In genomic region chr17:34950514-34951455, GRCm38 (mm10) we compare ENCODE assay signal across 8 mouse cellular contexts. TPM values are rescaled to one million over a fixed set of nuclear protein-coding genes. Genes with fewer than 3 reads are reported as not detected.
DNase-seq lines count a peak whose midpoint lies in the region; ATAC-seq and TF ChIP-seq lines count a peak whose summit lies in the region.

No protein-coding gene starts in this region.

- WGBS in forebrain, embryonic 16.5 days, result 18% methylated on average over 10 of the region's 10 CpGs
- WGBS in macrophage (ENCODE audit: missing documents), result 44% methylated on average over 10 of the region's 10 CpGs

- H3K27me3 ChIP-seq in forebrain, embryonic 16.5 days (replicated peaks; ENCODE audit: control insufficient read depth, insufficient read depth, low read length), result no peaks in the 10 kb centered on the region

- H3K36me3 ChIP-seq in ES-E14 (ENCODE audit: control insufficient read depth, insufficient read depth, low read length, poor library complexity, severe bottlenecking) (peaks cover 27% of the 10 kb centered on the region), macrophage (ENCODE audit: inconsistent target) (peaks cover 12% of the 10 kb centered on the region; the same call in 1 of the 2 replicates)
- H3K36me3 ChIP-seq in forebrain, embryonic 16.5 days (ENCODE audit: control insufficient read depth, insufficient read depth), result peaks cover 10% of the 10 kb centered on the region

- H3K79me2 ChIP-seq in macrophage (ENCODE audit: inconsistent target), result peaks cover 13% of the 10 kb centered on the region

- peak overlapping the region; percentile 95; the same call in 1 of the 2 replicates for H3K27ac ChIP-seq in gastrocnemius, adult 2 months
- H3K27ac ChIP-seq in ES-E14 (ENCODE audit: insufficient read depth, low read depth, low read length, poor library complexity, severe bottlenecking), result peak overlapping the region; percentile 96
- H3K27ac ChIP-seq in forebrain, embryonic 16.5 days (ENCODE audit: low read length), result peak overlapping the region; percentile 92
- peak overlapping the region; percentile 81; the same call in 1 of the 2 replicates for H3K27ac ChIP-seq in macrophage

- no peaks in the 10 kb centered on the region for H3K9me3 ChIP-seq in ES-E14 (ENCODE audit: control insufficient read depth, insufficient read depth, low read depth, low read length)
- no peaks in the 10 kb centered on the region for H3K9me3 ChIP-seq in forebrain, embryonic 16.5 days (ENCODE audit: control insufficient read depth, low read length)

- intact Hi-C loops in gastrocnemius, adult 2 months (cut with DNase I), result loop anchor here (2.0 kb wide), 1 partner anchor 20 kb away; the partner anchor contains the start of gene Neu1
- intact Hi-C loops in gastrocnemius, postnatal 36 days (cut with DNase I), result no loop called here

- TF ChIP-seq CTCF in gastrocnemius, adult 2 months (IDR thresholded peaks at IDR 0.05), result peak; percentile 27; the same call in 1 of the 2 replicates

- peak overlapping the region; percentile 100 for H3K9ac ChIP-seq in ES-E14 (ENCODE audit: insufficient read depth, low read depth, low read length, poor library complexity, severe bottlenecking)
- peak overlapping the region; percentile 100 for H3K9ac ChIP-seq in forebrain, embryonic 16.5 days (replicated peaks; ENCODE audit: low read depth, low read length)

- in situ Hi-C loops in ES-E14 (cut with MboI; ENCODE audit: low sequenced_read_pairs in 2 of 2, unreplicated experiment in 2 of 2), result no loop called here

- H3K4me2 ChIP-seq in forebrain, embryonic 16.5 days (ENCODE audit: low read length), result peak overlapping the region; percentile 75

- DNase-seq in gastrocnemius, adult 2 months, result no peak
- DNase-seq in gastrocnemius, postnatal 4 days (ENCODE audit: low spot score in 2 of 2), result no peak
- no peak for DNase-seq in ES-E14 (ENCODE audit: low read depth, low spot score)
- DNase-seq in yolk sac, embryonic 10.5 days (ENCODE audit: low spot score), result no peak
- no peak for DNase-seq in gastrocnemius, postnatal 36 days
- DNase-seq in thymus, postnatal 0 days (ENCODE audit: low spot score), result no peak

- H3K4me3 ChIP-seq in gastrocnemius, adult 2 months, result peak overlapping the region; percentile 96
- H3K4me3 ChIP-seq in ES-E14 (ENCODE audit: insufficient read depth in 1 of 2, low read depth in 1 of 2, low read length in 2 of 2, poor library complexity in 1 of 2, severe bottlenecking in 1 of 2) (peak overlapping the region; percentile 75 to 97), macrophage (ENCODE audit: inconsistent target) (peak overlapping the region; percentile 98)
- peak overlapping the region; percentile 99 for H3K4me3 ChIP-seq in forebrain, embryonic 16.5 days (replicated peaks; ENCODE audit: low read length)

- no peak for ATAC-seq in forebrain, embryonic 16.5 days

- H3K4me1 ChIP-seq in ES-E14 (ENCODE audit: control insufficient read depth in 2 of 2, insufficient read depth in 2 of 2, low read length in 2 of 2, poor library complexity in 1 of 2), result no peaks in the 10 kb centered on the region
- peaks cover 16% of the 10 kb centered on the region for H3K4me1 ChIP-seq in forebrain, embryonic 16.5 days (replicated peaks; ENCODE audit: control insufficient read depth, insufficient read depth, low read length)

TF ChIP-seq in ES-E14, 5 proteins besides CTCF, POLR2A, EP300 and RAD21:
- no peak for TF ChIP-seq ZC3H11A (IDR thresholded peaks at IDR 0.05; ENCODE audit: borderline replicate concordance, low read depth, low read length)
- TF ChIP-seq ZNF384 (IDR thresholded peaks at IDR 0.05; ENCODE audit: low read depth, low read length), result peak; percentile 65; the same call in 1 of the 2 replicates
- TF ChIP-seq CHD2 (IDR thresholded peaks at IDR 0.05; ENCODE audit: low read depth, low read length), result no peak; the same call in 1 of the 2 replicates

RNA-seq across cellular contexts. Expression of gene Hspa1b, which starts 8.3 kb away (rescaled TPM):
- 10 to 100 TPM in 1 of 2 experiments, 1 to 10 TPM in 1; 3.9 to 13.0 TPM for total RNA-seq in gastrocnemius, adult 2 months (2021)
- total RNA-seq in gastrocnemius, postnatal 4 days (2021), result 1 to 10 TPM; 3.7 to 4.0 TPM
- 11.0 and 14.6 TPM in 2 replicates for total RNA-seq in ES-E14 (2012; rRNA removed)
- 0.14 TPM in 1 of 2 replicates, not detected in the other for polyA plus RNA-seq in forebrain, embryonic 16.5 days (2015; fragmentation: Nextera tagmentation; extraction: Ambion mirVana)
- total RNA-seq in macrophage (2018; cell fraction: chromatin; rRNA removed), result 10 to 100 TPM in 1 of 26 experiments, 1 to 10 TPM in 23, under 1 TPM in 2; 0.33 to 11.3 (median 3.9) TPM
- 10 to 100 TPM in 9 of 26 experiments, 1 to 10 TPM in 16, under 1 TPM in 1; 0.90 to 24.8 (median 7.7) TPM for total RNA-seq in macrophage (2018; cell fraction: cytosol; rRNA removed)
- 10 to 100 TPM in 6 of 26 experiments, 1 to 10 TPM in 19, under 1 TPM in 1; 0.39 to 52.2 (median 6.9) TPM for total RNA-seq in macrophage (2018; cell fraction: nucleus; rRNA removed)
- polyA plus RNA-seq in macrophage (2018), result 0.57 to 1.2 TPM (median 0.69 TPM) in 3 replicates
- 1 to 10 TPM; 4.6 to 6.1 TPM for total RNA-seq in gastrocnemius, postnatal 36 days (2021)
- 0.72 and 0.83 TPM in 2 replicates for polyA plus RNA-seq in thymus, postnatal 0 days (2015; fragmentation: Nextera tagmentation; extraction: Ambion mirVana)

RNA-seq across cellular contexts. Expression of gene Gm20481, which starts 18.9 kb away (rescaled TPM):
- not detected for total RNA-seq in gastrocnemius, adult 2 months (2021)
- total RNA-seq in gastrocnemius, postnatal 4 days (2021), result not detected
- total RNA-seq in ES-E14 (2012; rRNA removed), result 1.9 TPM in 1 of 2 replicates, not detected in the other
- polyA plus RNA-seq in forebrain, embryonic 16.5 days (2015; fragmentation: Nextera tagmentation; extraction: Ambion mirVana), result not detected in 2 replicates
- not detected for total RNA-seq in macrophage (2018; cell fraction: chromatin; rRNA removed)
- under 1 TPM in 6 of 26 experiments, not detected in 20; 0.28 to 0.61 (median 0.46) TPM for total RNA-seq in macrophage (2018; cell fraction: cytosol; rRNA removed)
- not detected for total RNA-seq in macrophage (2018; cell fraction: nucleus; rRNA removed)
- polyA plus RNA-seq in macrophage (2018), result not detected in 3 replicates
- not detected for total RNA-seq in gastrocnemius, postnatal 36 days (2021)
- polyA plus RNA-seq in thymus, postnatal 0 days (2015; fragmentation: Nextera tagmentation; extraction: Ambion mirVana), result not detected in 2 replicates

RNA-seq across cellular contexts. Expression of gene Neu1, which starts 19.7 kb away (rescaled TPM):
- total RNA-seq in gastrocnemius, adult 2 months (2021), result 10 to 100 TPM; 10.5 to 12.0 TPM
- 10 to 100 TPM; 10.8 to 10.9 TPM for total RNA-seq in gastrocnemius, postnatal 4 days (2021)
- 24.0 and 40.6 TPM in 2 replicates for total RNA-seq in ES-E14 (2012; rRNA removed)
- polyA plus RNA-seq in forebrain, embryonic 16.5 days (2015; fragmentation: Nextera tagmentation; extraction: Ambion mirVana), result 31.8 and 36.8 TPM in 2 replicates
- total RNA-seq in macrophage (2018; cell fraction: chromatin; rRNA removed), result 100 to 1,000 TPM in 2 of 26 experiments, 10 to 100 TPM in 24; 18.6 to 132 (median 75.7) TPM
- total RNA-seq in macrophage (2018; cell fraction: cytosol; rRNA removed), result 100 to 1,000 TPM in 4 of 26 experiments, 10 to 100 TPM in 22; 67.2 to 110 (median 89.2) TPM
- total RNA-seq in macrophage (2018; cell fraction: nucleus; rRNA removed), result 100 to 1,000 TPM in 21 of 26 experiments, 10 to 100 TPM in 5; 35.8 to 170 (median 138) TPM
- polyA plus RNA-seq in macrophage (2018), result 80.3 to 98.8 TPM (median 81.2 TPM) in 3 replicates
- 1 to 10 TPM; 8.0 to 8.5 TPM for total RNA-seq in gastrocnemius, postnatal 36 days (2021)
- 25.7 and 28.2 TPM in 2 replicates for polyA plus RNA-seq in thymus, postnatal 0 days (2015; fragmentation: Nextera tagmentation; extraction: Ambion mirVana)

RNA-seq across cellular contexts. Expression of gene Hspa1a, which starts 21.2 kb away (rescaled TPM):
- 10 to 100 TPM in 1 of 2 experiments, 1 to 10 TPM in 1; 6.8 to 14.1 TPM for total RNA-seq in gastrocnemius, adult 2 months (2021)
- 1 to 10 TPM; 3.2 to 4.4 TPM for total RNA-seq in gastrocnemius, postnatal 4 days (2021)
- 5.8 and 5.9 TPM in 2 replicates for total RNA-seq in ES-E14 (2012; rRNA removed)
- 3.3 and 5.2 TPM in 2 replicates for polyA plus RNA-seq in forebrain, embryonic 16.5 days (2015; fragmentation: Nextera tagmentation; extraction: Ambion mirVana)
- total RNA-seq in macrophage (2018; cell fraction: chromatin; rRNA removed), result 10 to 100 TPM in 3 of 26 experiments, 1 to 10 TPM in 23; 1.6 to 16.6 (median 5.0) TPM
- 10 to 100 TPM in 14 of 26 experiments, 1 to 10 TPM in 12; 3.1 to 23.4 (median 10.5) TPM for total RNA-seq in macrophage (2018; cell fraction: cytosol; rRNA removed)
- 10 to 100 TPM in 12 of 26 experiments, 1 to 10 TPM in 14; 1.2 to 69.0 (median 9.8) TPM for total RNA-seq in macrophage (2018; cell fraction: nucleus; rRNA removed)
- 1.2 to 1.9 TPM (median 1.8 TPM) in 3 replicates for polyA plus RNA-seq in macrophage (2018)
- total RNA-seq in gastrocnemius, postnatal 36 days (2021), result 10 to 100 TPM in 1 of 2 experiments, 1 to 10 TPM in 1; 8.8 to 10.1 TPM
- 6.8 and 7.6 TPM in 2 replicates for polyA plus RNA-seq in thymus, postnatal 0 days (2015; fragmentation: Nextera tagmentation; extraction: Ambion mirVana)

RNA-seq across cellular contexts. Expression of gene Hspa1l, which starts 21.7 kb away (rescaled TPM):
- total RNA-seq in gastrocnemius, adult 2 months (2021), result 10 to 100 TPM; 14.9 to 31.2 TPM
- 1 to 10 TPM; 5.8 to 6.1 TPM for total RNA-seq in gastrocnemius, postnatal 4 days (2021)
- total RNA-seq in ES-E14 (2012; rRNA removed), result 0.45 and 0.48 TPM in 2 replicates
- 1.5 and 1.7 TPM in 2 replicates for polyA plus RNA-seq in forebrain, embryonic 16.5 days (2015; fragmentation: Nextera tagmentation; extraction: Ambion mirVana)
- total RNA-seq in macrophage (2018; cell fraction: chromatin; rRNA removed), result under 1 TPM in 16 of 26 experiments, not detected in 10; 0.33 to 0.86 (median 0.56) TPM
- total RNA-seq in macrophage (2018; cell fraction: cytosol; rRNA removed), result 1 to 10 TPM in 24 of 26 experiments, under 1 TPM in 2; 0.57 to 2.0 (median 1.3) TPM
- total RNA-seq in macrophage (2018; cell fraction: nucleus; rRNA removed), result 1 to 10 TPM in 7 of 26 experiments, under 1 TPM in 18, not detected in 1; 0.23 to 1.8 (median 0.72) TPM
- 0.47 to 1.7 TPM (median 0.96 TPM) in 3 replicates for polyA plus RNA-seq in macrophage (2018)
- total RNA-seq in gastrocnemius, postnatal 36 days (2021), result 10 to 100 TPM; 18.6 to 23.2 TPM
- 0.09 and 0.27 TPM in 2 replicates for polyA plus RNA-seq in thymus, postnatal 0 days (2015; fragmentation: Nextera tagmentation; extraction: Ambion mirVana)
